Mouse (Mus musculus) lung, postnatal 4 days (tissue): ENCODE data around the gene Cdh18.
"Not testable (repeated sequence)": the region's sequence is repeated elsewhere in the genome, so short reads cannot be mapped to it uniquely, and the experiment has no call there.

ENCODE experiments used
- DNase-seq, 2 experiments: peaks; one replicate each; pipeline ENCODE4 v3.0.0; 2021

Cdh18 gene

DNA sequence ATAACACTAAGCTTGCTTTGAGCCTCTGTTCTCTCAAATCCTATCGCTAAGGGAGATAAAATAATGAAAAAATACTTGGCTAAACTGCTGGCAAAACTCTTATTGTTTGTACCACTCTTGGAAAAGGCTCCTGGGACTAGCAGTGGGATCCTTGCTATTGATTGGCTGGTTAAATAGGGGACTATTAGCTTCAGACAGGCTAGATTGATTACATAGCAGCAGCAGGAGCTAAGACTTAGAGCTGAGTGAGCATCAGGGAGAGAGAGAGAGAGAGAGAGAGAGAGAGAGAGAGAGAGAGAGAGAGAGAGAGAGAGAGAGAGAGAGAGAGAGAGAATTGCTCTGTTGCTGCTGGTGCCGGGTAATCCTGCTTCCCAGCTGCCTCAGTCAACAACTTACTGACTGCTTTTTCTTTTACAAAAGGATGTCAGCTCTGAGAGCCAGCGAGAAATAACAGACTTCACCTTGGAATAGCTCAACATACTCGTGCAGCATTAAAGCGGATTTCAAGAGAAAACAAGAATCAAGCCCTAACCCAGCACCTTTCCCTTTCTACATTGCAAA, at the start of gene Cdh18:
Gene Cdh18 (plus strand): TSS at position 312 of the 561 bp plus-strand sequence.
- DNase-seq, result no peak

GRCm38 (mm10) chr15:22511271-22511670, 37.6 kb upstream of the Cdh18 start:
- DNase-seq, result no peak

DNA sequence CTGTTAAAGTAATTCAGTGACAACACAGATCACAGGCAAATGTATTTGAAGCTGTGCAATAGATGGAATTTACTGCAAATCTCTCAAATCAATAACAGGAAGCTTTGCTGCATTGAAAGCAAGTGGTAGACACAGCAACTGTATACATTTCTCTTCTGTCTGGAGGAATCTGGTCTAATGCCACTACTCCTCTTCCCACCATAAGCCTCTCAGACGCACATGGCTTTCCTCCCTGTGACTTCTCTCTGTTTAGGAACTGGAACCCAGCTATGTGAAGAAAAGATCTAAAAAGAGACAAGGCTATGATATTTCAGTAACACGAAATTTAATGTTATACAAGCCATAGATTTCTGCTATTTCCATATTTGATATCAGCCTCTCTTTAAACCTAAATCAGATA, 13.0 kb upstream of the Cdh18 start:
- DNase-seq, result no peak

- no peak for DNase-seq
Measured at GRCm38 (mm10) chr15:22577974-22578616, 29.3 kb downstream of the Cdh18 start.

DNA sequence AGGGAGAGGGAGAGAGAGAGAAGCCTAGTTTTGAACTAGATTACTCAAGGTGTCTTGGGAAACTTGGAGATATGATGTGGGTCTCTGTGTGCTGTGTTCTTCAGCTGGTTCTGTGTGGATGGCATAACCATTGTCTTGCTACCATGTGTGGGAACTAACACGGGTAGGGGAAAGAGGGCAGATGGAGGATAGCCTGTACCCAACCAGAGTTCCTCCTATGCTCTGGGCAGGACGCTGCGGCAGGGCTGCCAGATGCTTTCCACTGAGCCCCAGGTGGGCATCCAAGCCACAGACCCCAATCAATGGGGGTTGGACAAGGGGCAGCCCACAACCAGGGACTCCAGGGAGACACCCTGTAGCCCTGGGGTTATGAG, 29.8 kb downstream of the Cdh18 start:
- DNase-seq, result no peak

DNA sequence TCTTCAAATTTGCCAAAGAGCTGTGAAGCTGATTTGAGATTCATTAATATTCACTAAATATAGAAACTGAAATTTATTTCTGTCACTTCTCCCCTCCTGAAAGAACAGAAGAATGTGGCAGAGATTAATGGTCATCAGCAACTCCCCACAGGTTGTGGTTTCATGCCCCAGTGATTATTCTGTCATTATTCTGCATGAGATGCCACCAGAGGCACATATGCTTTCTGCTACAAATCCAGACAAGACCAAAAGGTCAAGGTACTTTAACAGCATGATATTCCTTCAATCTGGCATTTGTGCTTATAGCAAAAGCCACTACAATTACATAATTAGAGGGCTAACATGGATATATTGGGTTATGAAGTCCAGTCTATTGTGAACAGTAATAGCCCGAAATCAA, 35.8 kb downstream of the Cdh18 start:
- no peak for DNase-seq

DNA sequence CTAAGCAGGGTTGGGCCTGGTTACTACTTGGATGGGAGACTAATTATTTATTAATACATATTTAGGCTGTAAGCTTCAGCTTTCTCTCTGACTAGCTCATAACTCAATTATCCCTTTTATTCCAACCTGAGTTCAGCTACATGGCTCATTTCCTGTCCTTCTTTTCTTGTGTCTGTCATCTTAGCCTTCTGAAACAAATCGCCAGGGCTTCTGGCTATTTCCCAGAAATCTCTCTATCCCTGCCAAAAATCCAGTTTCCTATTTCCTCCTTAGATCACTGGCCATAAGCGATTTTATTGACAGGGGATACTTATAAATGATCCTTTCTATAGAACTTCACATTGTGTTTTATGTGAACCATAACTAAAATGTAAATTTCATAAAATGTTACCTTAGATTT, 167.6 kb downstream of the Cdh18 start:
- no peak for DNase-seq

DNA sequence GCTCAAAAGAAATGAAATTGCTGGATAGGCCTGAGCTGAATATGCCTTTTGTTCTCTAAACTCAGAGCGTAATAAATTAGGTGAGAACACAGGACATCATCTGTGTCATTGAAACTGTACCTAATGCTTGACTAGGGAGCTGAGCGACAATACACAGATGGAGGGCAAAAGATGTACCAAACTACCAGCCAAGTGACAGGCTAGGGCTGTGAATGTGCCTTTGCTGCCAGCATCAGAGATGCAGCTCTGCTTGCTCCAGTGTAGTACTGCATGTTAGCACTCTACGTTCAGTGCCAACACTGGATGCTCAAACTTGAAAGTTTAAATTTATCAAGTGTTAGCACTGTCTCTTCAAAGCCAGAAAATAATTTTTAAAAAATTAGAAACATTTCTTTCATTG, 168.9 kb downstream of the Cdh18 start:
- DNase-seq, result no peak

GRCm38 (mm10) chr15:22726574-22726973, 177.8 kb downstream of the Cdh18 start:
- DNase-seq, result no peak

DNA sequence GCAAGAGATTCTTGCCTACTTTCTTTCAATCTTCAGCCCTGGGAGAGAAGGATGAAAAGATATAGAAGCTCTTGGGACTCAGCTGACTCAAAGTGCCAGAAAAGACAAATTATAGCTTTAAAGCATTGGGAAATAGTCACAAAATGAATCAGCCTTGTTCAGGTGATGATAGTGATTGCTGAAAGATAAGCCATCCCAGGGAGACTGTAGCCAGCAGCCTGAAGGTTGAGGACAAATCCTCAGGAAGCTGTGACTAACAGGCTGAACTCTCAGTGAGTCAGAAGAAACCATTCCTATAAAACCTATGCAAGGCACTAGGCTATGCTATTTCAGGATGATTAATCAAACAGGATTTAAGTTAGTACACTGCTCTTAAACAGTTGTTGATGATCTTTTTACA, 184.2 kb downstream of the Cdh18 start:
- DNase-seq, result no peak

DNA sequence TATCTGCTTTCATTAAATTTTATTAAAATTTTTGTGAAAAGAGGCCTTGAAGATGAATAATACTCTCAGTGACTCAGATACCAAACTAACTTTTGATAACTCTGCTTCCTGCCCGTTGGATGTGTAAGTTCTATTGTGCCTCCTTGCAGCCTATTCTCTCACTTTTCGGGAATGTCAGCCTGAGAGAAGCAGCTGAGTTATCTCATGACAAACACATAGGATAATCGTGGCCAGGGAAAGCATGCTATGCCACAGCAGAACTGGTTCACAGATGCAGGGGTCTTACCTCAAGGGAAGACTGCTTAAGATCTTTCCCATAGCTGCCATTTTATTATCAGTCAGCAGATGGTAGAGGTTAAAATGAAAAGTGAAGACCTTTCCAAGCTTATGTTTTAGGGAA, 187.3 kb downstream of the Cdh18 start:
- no peak for DNase-seq

DNA sequence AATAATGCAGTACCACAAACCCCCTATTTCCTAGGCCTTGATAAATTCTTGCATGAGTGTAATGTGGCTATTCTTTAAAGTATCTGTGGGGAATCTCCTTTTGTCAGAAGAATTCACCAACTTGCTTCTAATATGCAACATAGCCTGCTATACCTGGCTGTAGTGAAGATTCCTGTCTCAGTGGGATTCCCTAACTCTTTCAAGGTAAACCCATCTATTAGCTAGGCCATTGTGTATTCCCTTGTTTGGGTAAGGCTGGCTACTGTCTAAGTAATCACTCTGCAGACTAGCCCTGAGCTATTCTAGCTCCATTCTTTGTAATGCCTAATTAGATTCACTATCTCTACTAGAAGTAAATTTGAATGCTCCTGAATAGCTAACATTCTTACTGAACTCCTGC, 212.4 kb downstream of the Cdh18 start:
- not testable (repeated sequence) for DNase-seq

- DNase-seq, result not testable (repeated sequence)
Measured at GRCm38 (mm10) chr15:22766591-22766990, 217.8 kb downstream of the Cdh18 start.

- no peak for DNase-seq
Measured at GRCm38 (mm10) chr15:22776346-22776745, 227.5 kb downstream of the Cdh18 start.

DNA sequence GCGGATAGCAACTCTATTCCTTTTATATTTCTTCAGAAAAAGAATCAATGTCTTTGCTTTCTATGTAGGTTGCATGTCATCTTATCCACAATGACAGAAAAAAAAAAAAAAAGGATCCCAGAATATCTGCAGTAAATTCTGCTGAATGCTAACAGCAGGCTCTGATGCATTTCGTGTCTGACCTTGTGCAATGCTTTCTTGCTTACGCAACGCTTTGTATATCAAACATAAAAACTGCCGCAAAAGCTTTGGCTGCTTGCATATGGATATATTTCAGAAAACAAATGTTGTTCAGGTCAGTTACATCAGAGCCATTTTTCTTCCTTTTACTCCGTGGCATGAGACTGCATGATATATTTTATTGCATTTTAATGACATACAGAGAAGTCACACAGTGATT, 240.9 kb downstream of the Cdh18 start:
- no peak for DNase-seq

DNA sequence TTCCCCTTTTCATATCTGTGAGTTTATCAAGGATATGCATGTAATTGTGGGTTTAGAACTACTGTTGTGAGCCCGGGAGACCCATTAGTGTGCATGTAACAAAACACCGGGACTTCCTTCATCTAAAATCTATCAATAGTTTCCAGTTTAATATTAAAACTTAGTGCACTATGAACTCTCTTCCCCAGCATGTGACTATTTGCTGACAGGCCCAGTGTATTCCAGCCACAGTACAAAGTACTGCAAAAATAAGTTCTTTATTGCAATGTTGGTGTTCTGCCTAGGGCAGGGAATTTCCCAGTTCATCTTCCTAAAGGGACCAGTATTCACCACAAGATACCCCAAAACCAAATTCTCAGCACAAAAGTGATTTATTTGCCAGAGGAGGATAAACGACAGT, 243.0 kb downstream of the Cdh18 start:
- DNase-seq, result no peak

DNA sequence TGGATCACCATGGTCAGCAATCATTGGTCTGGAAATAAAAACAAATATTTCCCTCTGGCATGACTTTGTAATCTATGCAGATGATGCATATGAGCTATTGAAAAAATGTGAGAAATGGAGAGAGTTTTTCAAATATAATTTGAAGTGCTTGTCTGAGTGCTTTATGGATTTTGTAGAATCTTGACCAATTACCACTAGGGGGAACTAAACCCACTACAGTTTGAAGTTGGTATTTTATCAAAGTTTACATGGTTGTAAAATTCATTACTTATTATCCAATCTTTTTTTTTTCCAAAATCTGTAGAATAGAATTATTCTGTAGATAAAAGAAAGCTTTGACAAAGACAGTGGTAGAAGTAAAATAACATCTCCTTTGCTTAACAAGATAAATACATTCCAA, 284.3 kb downstream of the Cdh18 start:
- no peak for DNase-seq

DNA sequence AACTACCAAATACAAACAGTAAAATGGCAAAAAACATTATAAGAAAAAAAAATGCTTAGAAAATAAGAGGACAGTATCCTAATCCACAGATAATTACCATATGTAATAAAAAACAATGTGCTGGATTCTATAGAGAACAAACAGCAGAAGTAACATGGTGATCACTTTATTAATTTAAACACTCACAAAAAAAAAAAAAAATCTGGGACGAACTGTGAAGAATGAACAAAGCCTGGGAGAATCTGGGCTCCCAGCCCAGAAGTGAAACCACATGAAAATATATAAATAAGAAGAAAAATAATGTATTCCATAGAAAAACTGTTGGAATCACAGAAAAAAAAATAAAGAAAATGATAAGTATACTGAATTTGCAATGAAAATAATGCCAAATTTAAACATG, 288.4 kb downstream of the Cdh18 start:
- DNase-seq, result no peak

GRCm38 (mm10) chr15:22857704-22858103, 308.9 kb downstream of the Cdh18 start:
- no peak for DNase-seq

GRCm38 (mm10) chr15:22870679-22871078, 321.9 kb downstream of the Cdh18 start:
- DNase-seq, result no peak

DNA sequence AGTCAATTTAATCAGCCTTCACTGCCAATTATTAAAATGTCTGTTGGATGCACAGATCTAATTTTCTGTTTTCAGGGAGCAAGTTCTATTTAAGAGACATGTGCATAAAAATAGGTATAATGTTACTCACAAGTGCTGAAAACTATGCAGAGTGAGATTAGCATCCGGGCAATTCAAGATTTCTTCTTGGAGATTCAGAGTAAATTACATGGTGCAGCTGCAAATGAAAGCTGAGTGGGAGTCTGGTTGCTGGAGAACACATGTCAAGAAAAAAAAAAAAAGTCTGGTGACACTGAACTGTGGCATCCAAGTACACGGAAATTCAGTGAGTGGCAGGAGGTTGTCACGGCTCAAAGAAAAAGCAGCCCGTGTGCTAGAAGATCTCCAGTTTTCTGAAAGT, 348.9 kb downstream of the Cdh18 start:
- DNase-seq, result no peak

- no peak for DNase-seq
Measured at GRCm38 (mm10) chr15:22898208-22898607, 349.4 kb downstream of the Cdh18 start.

GRCm38 (mm10) chr15:22914444-22914843, 365.6 kb downstream of the Cdh18 start:
- no peak for DNase-seq

GRCm38 (mm10) chr15:22934293-22934692, 385.5 kb downstream of the Cdh18 start:
- no peak for DNase-seq

GRCm38 (mm10) chr15:22947234-22947633, 398.4 kb downstream of the Cdh18 start:
- no peak for DNase-seq
